Mouse (Mus musculus) MEL (cell line): Measurements from ENCODE around the gene Zfp28. TPM values are rescaled to one million over a fixed set of nuclear protein-coding genes. Genes with fewer than 3 reads are reported as not detected.

ENCODE experiments used
- DNase-seq: peaks from one replicate; pipeline ENCODE4 v3.0.0; 2011; ENCODE audit warnings: low read depth, low spot score
- H3K27ac ChIP-seq: 2 replicates; pipeline ENCODE4 v1.5.1; 2012; ENCODE audit warnings: low read depth, mild to moderate bottlenecking, control low read depth, low read length, moderate library complexity; ENCODE audit not compliant: control insufficient read depth
- H3K27me3 ChIP-seq, 2 experiments: fragments of 150-350 bp in 1 of 2; sonication (generic) in 1 of 2; 2 replicates each; pipeline ENCODE4 v1.6.1; 2012; ENCODE audit warnings: low read length in 2 of 2, mild to moderate bottlenecking in 2 of 2, improper control_type of control experiment in 1 of 2, moderate library complexity in 1 of 2; ENCODE audit not compliant: insufficient read depth in 2 of 2, control insufficient read depth in 1 of 2
- H3K36me3 ChIP-seq, 2 experiments: 2 replicates each; pipeline ENCODE4 v1.6.1; 2012 to 2014; ENCODE audit warnings: low read length in 2 of 2, improper control_type of control experiment in 1 of 2, inconsistent platforms in 1 of 2, mild to moderate bottlenecking in 1 of 2; ENCODE audit not compliant: insufficient read depth in 2 of 2, control insufficient read depth in 1 of 2
- H3K4me1 ChIP-seq, 2 experiments: fragments of 150-350 bp in 1 of 2; sonication (generic) in 1 of 2; 2 replicates each; pipeline ENCODE4 v1.6.1; 2012; ENCODE audit warnings: low read length in 2 of 2, improper control_type of control experiment in 1 of 2, mild to moderate bottlenecking in 1 of 2; ENCODE audit not compliant: insufficient read depth in 2 of 2, control insufficient read depth in 1 of 2
- H3K4me3 ChIP-seq, 2 experiments: fragments of 150-350 bp in 1 of 2; sonication (generic) in 1 of 2; 2 replicates each; pipeline ENCODE4 v1.5.1; 2012; ENCODE audit warnings: low read depth in 2 of 2, low read length in 2 of 2, mild to moderate bottlenecking in 2 of 2, moderate library complexity in 2 of 2, control low read depth in 1 of 2, improper control_type of control experiment in 1 of 2; ENCODE audit not compliant: control insufficient read depth in 1 of 2, insufficient read depth in 1 of 2
- H3K79me2 ChIP-seq: 2 replicates; pipeline ENCODE4 v1.6.1; 2012; ENCODE audit warnings: mild to moderate bottlenecking, low read length, moderate library complexity; ENCODE audit not compliant: control insufficient read depth, poor library complexity, insufficient read depth
- H3K9ac ChIP-seq: 2 replicates; pipeline ENCODE4 v1.6.1; 2012; ENCODE audit warnings: low read depth, mild to moderate bottlenecking, control low read depth, low read length, moderate library complexity; ENCODE audit not compliant: control insufficient read depth, poor library complexity, severe bottlenecking
- H3K9me3 ChIP-seq: fragments of 150-350 bp; sonication (generic); replicated peaks from 2 replicates; pipeline ENCODE4 v1.6.1; 2012; ENCODE audit warnings: mild to moderate bottlenecking, low read length, improper control_type of control experiment, moderate library complexity; ENCODE audit not compliant: insufficient read depth
- CHD1 ChIP-seq: IDR thresholded peaks from 2 replicates; pipeline ENCODE4 v1.6.1; 2012; ENCODE audit warnings: low read depth, mild to moderate bottlenecking, inconsistent platforms, low read length, improper control_type of control experiment
- GATA1 ChIP-seq: IDR thresholded peaks from 2 replicates; pipeline ENCODE4 v1.6.1; 2011; ENCODE audit warnings: low read depth, low read length, improper control_type of control experiment
- HCFC1 ChIP-seq: IDR thresholded peaks from 2 replicates; pipeline ENCODE4 v1.6.1; 2012; ENCODE audit warnings: low read depth, mild to moderate bottlenecking, inconsistent platforms, low read length, improper control_type of control experiment, moderate library complexity
- KAT2A ChIP-seq: conservative IDR thresholded peaks from 2 replicates; pipeline ENCODE4 v1.6.1; 2012; ENCODE audit warnings: low read depth, low read length, improper control_type of control experiment, inconsistent platforms
- MAFK ChIP-seq: IDR thresholded peaks from 2 replicates; pipeline ENCODE4 v1.6.1; 2011; ENCODE audit warnings: low read depth, mild to moderate bottlenecking, low read length, improper control_type of control experiment, borderline replicate concordance
- MAX ChIP-seq: IDR thresholded peaks from 2 replicates; pipeline ENCODE4 v1.6.1; 2011; ENCODE audit warnings: low read length, improper control_type of control experiment
- MXI1 ChIP-seq: IDR thresholded peaks from 2 replicates; pipeline ENCODE4 v1.6.1; 2011; ENCODE audit warnings: mild to moderate bottlenecking, low read depth, low read length, improper control_type of control experiment
- MYB ChIP-seq: IDR thresholded peaks from 2 replicates; pipeline ENCODE4 v1.6.1; 2011; ENCODE audit warnings: mild to moderate bottlenecking, low read depth, low read length, improper control_type of control experiment
- NRF1 ChIP-seq: IDR thresholded peaks from 2 replicates; pipeline ENCODE4 v1.6.1; 2014; ENCODE audit warnings: low read depth, mild to moderate bottlenecking, inconsistent platforms, low read length, improper control_type of control experiment, moderate library complexity; ENCODE audit not compliant: poor library complexity, insufficient read depth, severe bottlenecking
- POLR2A ChIP-seq, 2 experiments: IDR thresholded peaks; 2 replicates each; pipeline ENCODE4 v1.6.1; 2011 to 2012; ENCODE audit warnings: low read length in 2 of 2, mild to moderate bottlenecking in 2 of 2, control low read depth in 1 of 2, improper control_type of control experiment in 1 of 2, low read depth in 1 of 2, moderate library complexity in 1 of 2; ENCODE audit not compliant: control insufficient read depth in 1 of 2, insufficient read depth in 1 of 2, poor library complexity in 1 of 2
- POLR2AphosphoS2 ChIP-seq: IDR thresholded peaks from 2 replicates; pipeline ENCODE4 v1.6.1; 2011; ENCODE audit warnings: low read length, improper control_type of control experiment
- SIN3A ChIP-seq: IDR thresholded peaks from 2 replicates; pipeline ENCODE4 v1.6.1; 2012; ENCODE audit warnings: low read length, improper control_type of control experiment, inconsistent platforms
- SMC3 ChIP-seq: IDR thresholded peaks from 2 replicates; pipeline ENCODE4 v1.6.1; 2011; ENCODE audit warnings: low read depth, low read length, improper control_type of control experiment
- TCF12 ChIP-seq: IDR thresholded peaks from 2 replicates; pipeline ENCODE4 v1.6.1; 2014; ENCODE audit warnings: low read depth, mild to moderate bottlenecking, inconsistent platforms, low read length, improper control_type of control experiment, moderate library complexity
- UBTF ChIP-seq: IDR thresholded peaks from 2 replicates; pipeline ENCODE4 v1.6.1; 2012; ENCODE audit warnings: low read depth, mild to moderate bottlenecking, inconsistent platforms, low read length, improper control_type of control experiment, moderate library complexity, borderline replicate concordance; ENCODE audit not compliant: insufficient read depth
- USF1 ChIP-seq: IDR thresholded peaks from 2 replicates; pipeline ENCODE4 v1.6.1; 2014; ENCODE audit warnings: low read depth, mild to moderate bottlenecking, inconsistent platforms, low read length, improper control_type of control experiment, moderate library complexity
- USF2 ChIP-seq, 2 experiments: IDR thresholded peaks; 2 replicates each; pipeline ENCODE4 v1.6.1; 2011 to 2012; ENCODE audit warnings: improper control_type of control experiment in 2 of 2, low read length in 2 of 2, borderline replicate concordance in 1 of 2, inconsistent platforms in 1 of 2, low read depth in 1 of 2, mild to moderate bottlenecking in 1 of 2; ENCODE audit not compliant: insufficient read depth in 1 of 2
- ZKSCAN1 ChIP-seq: IDR thresholded peaks from 2 replicates; pipeline ENCODE4 v1.6.1; 2012; ENCODE audit warnings: low read depth, mild to moderate bottlenecking, inconsistent platforms, low read length, improper control_type of control experiment, moderate library complexity
- ZMIZ1 ChIP-seq: IDR thresholded peaks from 2 replicates; pipeline ENCODE4 v1.6.1; 2012; ENCODE audit warnings: low read depth, mild to moderate bottlenecking, inconsistent platforms, low read length, improper control_type of control experiment, moderate library complexity
- ZNF384 ChIP-seq: IDR thresholded peaks from 2 replicates; pipeline ENCODE4 v1.6.1; 2012; ENCODE audit warnings: low read depth, mild to moderate bottlenecking, inconsistent platforms, low read length, improper control_type of control experiment
- polyA plus RNA-seq, 2 experiments: library from polyadenylated mRNA; stranded (reverse) in 1 of 2; unstranded in 1 of 2; fragments of >175 nt in 1 of 2; fragments of >200 nt in 1 of 2; gene quantifications; 2 replicates each; pipeline versions ENCODE4 v1.2.1 to v1.2.4; 2012; ENCODE audit warnings: low replicate concordance in 2 of 2, low read depth in 1 of 2; ENCODE audit not compliant: insufficient read length in 2 of 2, insufficient read depth in 1 of 2, missing spikeins in 1 of 2
- total RNA-seq: library from RNA; depleted of rRNA; stranded (reverse); fragments of 300-350 nt; gene quantifications from 2 replicates; pipeline ENCODE4 v1.2.3, GENCODE M21; 2012

The Zfp28 gene
- total and polyA plus RNA-seq, 3 experiments, result 2.8 to 3.3 TPM; not detected in 1

DNA sequence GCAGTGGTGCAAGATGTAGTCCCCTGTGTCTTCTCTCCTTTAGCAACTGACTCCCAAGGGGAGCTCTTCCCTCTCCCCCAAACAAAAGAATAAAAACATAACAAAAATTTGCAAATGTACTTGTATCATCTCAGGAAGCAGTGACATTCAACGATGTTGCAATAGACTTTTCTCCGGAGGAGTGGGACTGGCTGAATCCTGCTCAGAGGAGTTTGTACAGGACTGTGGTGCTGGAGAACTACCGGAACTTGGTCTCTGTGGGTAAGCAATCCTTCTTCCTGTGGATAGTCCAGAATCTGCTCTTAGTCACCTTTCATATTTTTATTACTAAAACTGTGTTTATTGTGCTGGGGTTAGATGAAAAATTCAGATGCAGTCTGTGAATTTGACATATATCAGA is 10.1 kb upstream of the Zfp28 start:
- no peaks in the 10 kb centered on the region for H3K79me2 ChIP-seq
- no peak for TF ChIP-seq HCFC1
- no peak for TF ChIP-seq ZMIZ1
- TF ChIP-seq TCF12, result no peak
- TF ChIP-seq ZNF384, result no peak
- no peak for TF ChIP-seq ZKSCAN1
- TF ChIP-seq POLR2A (IDR thresholded peaks at IDR 0.05; ENCODE audit: control insufficient read depth in 1 of 2, insufficient read depth in 1 of 2, low read depth in 1 of 2, low read length in 2 of 2, poor library complexity in 1 of 2), result no peak
- no peak for TF ChIP-seq CHD1
- TF ChIP-seq USF1, result no peak
- no peak for TF ChIP-seq MYB
- TF ChIP-seq MAX, result no peak
- no peak overlapping the region for H3K9ac ChIP-seq
- no peaks in the 10 kb centered on the region for H3K9me3 ChIP-seq
- no peak overlapping the region for H3K4me3 ChIP-seq
- no peaks in the 10 kb centered on the region for H3K36me3 ChIP-seq
- DNase-seq, result no peak
- H3K4me1 ChIP-seq, result no peaks in the 10 kb centered on the region
- H3K27ac ChIP-seq, result no peak overlapping the region
- H3K27me3 ChIP-seq, result no peaks in the 10 kb centered on the region

- Histone ChIP-seq H3K9ac (no peak overlapping the region), H3K79me2 (no peaks in the 10 kb centered on the region), H3K36me3 (no peaks in the 10 kb centered on the region), H3K27ac (no peak overlapping the region), H3K27me3 (no peaks in the 10 kb centered on the region), H3K9me3 (no peaks in the 10 kb centered on the region), H3K4me1 (peaks cover 0 to 3% of the 10 kb centered on the region in 2 experiments; a peak in 1 of 4 replicates), H3K4me3 (no peak overlapping the region)
- DNase-seq, result no peak
- TF ChIP-seq KAT2A (no peak), ZNF384 (no peak), UBTF (no peak), USF1 (no peak), MXI1 (no peak), MAFK (no peak), POLR2AphosphoS2 (no peak), USF2 (IDR thresholded peaks at IDR 0.05; ENCODE audit: borderline replicate concordance in 1 of 2, insufficient read depth in 1 of 2, low read depth in 1 of 2, low read length in 2 of 2) (no peak), SMC3 (no peak), NRF1 (no peak), CHD1 (no peak), SIN3A (no peak), ZKSCAN1 (no peak), GATA1 (no peak), TCF12 (no peak)
Measured at GRCm38 (mm10) chr7:6378441-6378840, 4.7 kb upstream of the Zfp28 start.
